Mouse (Mus musculus): Measurements from ENCODE around the gene Prune1. TPM values are rescaled to one million over a fixed set of nuclear protein-coding genes. Genes with fewer than 3 reads are reported as not detected.

The Prune1 gene
- total and polyA plus RNA-seq, 3 experiments: 8.4 to 9.1 (median 8.5) TPM

DNA sequence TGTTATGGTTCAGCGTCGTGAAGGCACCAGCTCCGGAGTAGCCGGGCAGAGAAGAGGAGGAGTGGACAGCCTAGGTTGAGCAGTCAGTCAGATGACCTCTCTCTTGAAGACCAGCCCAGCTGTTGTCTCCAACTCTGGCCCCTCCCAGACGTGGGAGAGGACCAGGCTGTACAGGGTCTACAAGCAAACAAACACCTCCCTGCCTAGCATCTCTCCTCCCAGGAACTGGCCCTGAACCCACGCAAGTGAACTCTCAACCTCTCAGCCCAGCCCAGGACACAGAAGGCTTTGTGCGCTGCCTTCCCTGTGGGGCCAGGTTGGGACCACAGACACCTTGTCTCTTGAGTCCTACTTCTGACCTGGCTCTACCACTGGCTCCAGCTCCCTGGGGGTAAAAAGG is 25.2 kb upstream of the Prune1 start, which contains the start of gene Anxa9:
Gene Anxa9 (minus strand): TSS at position 77 of the 400 bp plus-strand sequence.
- no peaks in the 10 kb centered on the region for H3K9me3 ChIP-seq (replicated peaks; ENCODE audit: low read length)
- in situ Hi-C loops (cut with MboI; ENCODE audit: low pct_ligation_motif_present, low pct_unique_long_range_greater_than_20kb, low sequenced_read_pairs): no loop called here
- no peak within 1 kb of the TSS for H3K4me2 ChIP-seq (ENCODE audit: insufficient read depth, low read depth, poor library complexity, severe bottlenecking)
- peaks cover 0 to 34% of the 10 kb centered on the region in 2 experiments for H3K36me3 ChIP-seq (replicated peaks in 1 of 2; ENCODE audit: control insufficient read depth in 1 of 2, insufficient read depth in 1 of 2, low read length in 1 of 2)
- dilution Hi-C loops (cut with MboI; ENCODE audit: extremely low pct_ligation_motif_present, extremely low pct_unique_long_range_greater_than_20kb, low sequenced_read_pairs): no loop called here
- no peaks in the 10 kb centered on the region for H3K79me2 ChIP-seq (replicated peaks; ENCODE audit: control insufficient read depth, extremely low read depth, insufficient read depth, poor library complexity, severe bottlenecking)
- H3K27ac ChIP-seq (ENCODE audit: insufficient read depth, low read depth): no peak within 1 kb of the TSS
- no peak for DNase-seq (ENCODE audit: extremely low read depth)
- no peaks in the 10 kb centered on the region for H3K27me3 ChIP-seq (replicated peaks)
- TF ChIP-seq TBP (conservative IDR thresholded peaks at IDR 0.05; ENCODE audit: low read depth, low read length) (no peak), CTCF (conservative IDR thresholded peaks at IDR 0.05 in 1 of 2, IDR thresholded peaks at IDR 0.05 in 1 of 2; ENCODE audit: low read depth in 2 of 2, low read length in 2 of 2) (no peak), MAX (IDR thresholded peaks at IDR 0.05; ENCODE audit: low read length) (no peak), ZKSCAN1 (IDR thresholded peaks at IDR 0.05; ENCODE audit: borderline replicate concordance, low read depth, low read length) (no peak), CHD1 (IDR thresholded peaks at IDR 0.05; ENCODE audit: low read depth, low read length) (no peak), ZC3H11A (IDR thresholded peaks at IDR 0.05; ENCODE audit: low read depth, low read length) (no peak), IRF4 (IDR thresholded peaks at IDR 0.05; ENCODE audit: low read depth, low read length) (no peak), NELFE (IDR thresholded peaks at IDR 0.05; ENCODE audit: low read depth, low read length) (no peak), SIN3A (IDR thresholded peaks at IDR 0.05; ENCODE audit: low read length) (no peak), GABPA (IDR thresholded peaks at IDR 0.05; ENCODE audit: insufficient replicate concordance, low read depth, low read length) (no peak), RAD21 (IDR thresholded peaks at IDR 0.05; ENCODE audit: low read depth, low read length) (no peak), HCFC1 (IDR thresholded peaks at IDR 0.05; ENCODE audit: low read depth, low read length) (no peak), POLR2A (IDR thresholded peaks at IDR 0.05; ENCODE audit: low read depth, low read length) (no peak)
- no peak within 1 kb of the TSS for H3K9ac ChIP-seq (ENCODE audit: insufficient read depth, low read depth)
- H3K4me3 ChIP-seq (replicated peaks in 1 of 3; ENCODE audit: low read depth in 2 of 3, low read length in 2 of 3, poor library complexity in 1 of 3): no peak within 1 kb of the TSS
- peaks cover 3 to 9% of the 10 kb centered on the region in 2 experiments for H3K4me1 ChIP-seq (ENCODE audit: control insufficient read depth in 1 of 2, insufficient read depth in 2 of 2)

DNA sequence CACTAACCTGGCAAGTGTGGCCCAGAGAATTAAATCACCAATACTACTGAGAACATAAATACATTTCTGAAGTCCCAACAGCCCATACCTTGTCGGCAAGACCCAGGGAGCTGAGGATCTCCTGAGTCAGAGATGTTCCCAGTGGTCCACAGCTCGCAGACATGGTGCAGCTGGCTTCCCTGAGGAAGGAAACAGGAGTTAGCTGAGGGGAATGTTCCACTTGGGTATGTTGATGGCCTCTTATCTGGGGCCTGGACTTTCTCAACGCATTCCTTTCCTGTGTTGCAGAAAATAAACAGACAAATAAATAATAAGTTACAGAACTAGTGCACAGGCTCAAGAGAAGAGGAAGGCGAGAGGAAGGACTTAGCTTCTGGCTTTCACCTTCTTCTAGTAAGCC is 24.4 kb upstream of the Prune1 start:
- Histone ChIP-seq H3K9me3 (replicated peaks; ENCODE audit: low read length) (no peaks in the 10 kb centered on the region), H3K36me3 (replicated peaks in 1 of 2; ENCODE audit: control insufficient read depth in 1 of 2, insufficient read depth in 1 of 2, low read length in 1 of 2) (peaks cover 0 to 37% of the 10 kb centered on the region in 2 experiments), H3K4me2 (ENCODE audit: insufficient read depth, low read depth, poor library complexity, severe bottlenecking) (no peak overlapping the region), H3K4me3 (replicated peaks in 1 of 3; ENCODE audit: low read depth in 2 of 3, low read length in 2 of 3, poor library complexity in 1 of 3) (no peak overlapping the region), H3K4me1 (ENCODE audit: control insufficient read depth in 1 of 2, insufficient read depth in 2 of 2) (peaks cover 0 to under 1% of the 10 kb centered on the region in 2 experiments; a peak in 1 of 4 replicates), H3K79me2 (replicated peaks; ENCODE audit: control insufficient read depth, extremely low read depth, insufficient read depth, poor library complexity, severe bottlenecking) (no peaks in the 10 kb centered on the region), H3K27me3 (replicated peaks) (no peaks in the 10 kb centered on the region), H3K9ac (ENCODE audit: insufficient read depth, low read depth) (no peak overlapping the region), H3K27ac (ENCODE audit: insufficient read depth, low read depth) (no peak overlapping the region)
- in situ Hi-C loops (cut with MboI; ENCODE audit: low pct_ligation_motif_present, low pct_unique_long_range_greater_than_20kb, low sequenced_read_pairs) (no loop called here), dilution Hi-C loops (cut with MboI; ENCODE audit: extremely low pct_ligation_motif_present, extremely low pct_unique_long_range_greater_than_20kb, low sequenced_read_pairs) (no loop called here)
- no peak for DNase-seq (ENCODE audit: extremely low read depth)
- TF ChIP-seq POLR2AphosphoS2 (IDR thresholded peaks at IDR 0.05; ENCODE audit: low read depth, low read length) (no peak), MAZ (IDR thresholded peaks at IDR 0.05; ENCODE audit: low read depth, low read length) (no peak), CHD1 (IDR thresholded peaks at IDR 0.05; ENCODE audit: low read depth, low read length) (no peak), ETS1 (conservative IDR thresholded peaks at IDR 0.05; ENCODE audit: low read depth, low read length) (no peak), IRF4 (IDR thresholded peaks at IDR 0.05; ENCODE audit: low read depth, low read length) (no peak), MAX (IDR thresholded peaks at IDR 0.05; ENCODE audit: low read length) (no peak), TBP (conservative IDR thresholded peaks at IDR 0.05; ENCODE audit: low read depth, low read length) (no peak), POLR2A (IDR thresholded peaks at IDR 0.05; ENCODE audit: low read depth, low read length) (no peak), MAFK (IDR thresholded peaks at IDR 0.05; ENCODE audit: insufficient replicate concordance, low read length) (no peak), NRF1 (IDR thresholded peaks at IDR 0.05; ENCODE audit: low read depth, low read length) (no peak), EP300 (IDR thresholded peaks at IDR 0.05; ENCODE audit: low read length) (no peak), PAX5 (IDR thresholded peaks at IDR 0.05; ENCODE audit: low read length) (no peak), KAT2A (IDR thresholded peaks at IDR 0.05; ENCODE audit: insufficient replicate concordance, low read length) (no peak), SIN3A (IDR thresholded peaks at IDR 0.05; ENCODE audit: low read length) (no peak), ZMIZ1 (IDR thresholded peaks at IDR 0.05; ENCODE audit: low read depth, low read length) (no peak), MYC (IDR thresholded peaks at IDR 0.05; ENCODE audit: low read depth, low read length) (no peak), UBTF (IDR thresholded peaks at IDR 0.05; ENCODE audit: low read depth, low read length) (no peak), ZKSCAN1 (IDR thresholded peaks at IDR 0.05; ENCODE audit: borderline replicate concordance, low read depth, low read length) (no peak), ZC3H11A (IDR thresholded peaks at IDR 0.05; ENCODE audit: low read depth, low read length) (no peak)
